Mouse (Mus musculus): ENCODE data around the gene Clba1. TPM values are rescaled to one million over a fixed set of nuclear protein-coding genes. Genes with fewer than 3 reads are reported as not detected.

The Clba1 gene
- polyA plus RNA-seq (2021; fragmentation: Nextera tagmentation): 16.4 and 21.1 TPM in 2 replicates
- long read RNA-seq, experiment 1, transcript Clba1-201 (5 exons, 1,960 nt): major isoform, 120 of 121 reads
- long read RNA-seq, experiment 1, partial matches to known transcripts: 0 of 121 reads
- long read RNA-seq, experiment 1, other reads (novel, unspliced or antisense): 1 of 121 reads
- long read RNA-seq, experiment 2, transcript Clba1-201 (5 exons, 1,960 nt): major isoform, 31 of 35 reads
- long read RNA-seq, experiment 2, partial matches to known transcripts: 4 of 35 reads
- long read RNA-seq, experiment 2, other reads (novel, unspliced or antisense): 0 of 35 reads

GRCm38 (mm10) chr12:112808587-112809364, at the start of gene Clba1:
Gene Clba1 (plus strand): TSS chr12:112808937.

GRCm38 (mm10) chr12:112760154-112760926, 48.4 kb upstream of the Clba1 start, which contains the start of gene Pld4:
Gene Pld4 (plus strand): TSS chr12:112760655.

GRCm38 (mm10) chr12:112801864-112802846, 6.6 kb upstream of the Clba1 start, which contains the start of gene Ahnak2:
Gene Ahnak2 (minus strand): TSS chr12:112802657.

GRCm38 (mm10) chr12:112829244-112829864, 20.6 kb downstream of the Clba1 start, which contains the start of gene Cdca4:
Gene Cdca4 (minus strand): TSS chr12:112829423.

Other genes starting within 250 kb of the Clba1 start
- gene Inf2, start 220.2 kb upstream of the Clba1 start, polyA plus RNA-seq (2021; fragmentation: Nextera tagmentation): 36.8 and 43.2 TPM in 2 replicates
- gene Adssl1, start 188.9 kb upstream of the Clba1 start, polyA plus RNA-seq (2021; fragmentation: Nextera tagmentation): 30.0 and 34.8 TPM in 2 replicates
- 68.9 and 85.7 TPM in 2 replicates for gene Siva1, start 164.3 kb upstream of the Clba1 start, polyA plus RNA-seq (2021; fragmentation: Nextera tagmentation)
- 23.3 and 46.2 TPM in 2 replicates for gene Akt1, start 134.1 kb upstream of the Clba1 start, polyA plus RNA-seq (2021; fragmentation: Nextera tagmentation)
- 0.39 and 0.63 TPM in 2 replicates for gene Zbtb42, start 130.1 kb upstream of the Clba1 start, polyA plus RNA-seq (2021; fragmentation: Nextera tagmentation)
- gene Cep170b, start 88.5 kb upstream of the Clba1 start, polyA plus RNA-seq (2021; fragmentation: Nextera tagmentation): 27.8 and 28.2 TPM in 2 replicates
- gene Pld4, start 48.3 kb upstream of the Clba1 start, polyA plus RNA-seq (2021; fragmentation: Nextera tagmentation): 10.1 and 11.4 TPM in 2 replicates
- gene Ahnak2, start 6.3 kb upstream of the Clba1 start, polyA plus RNA-seq (2021; fragmentation: Nextera tagmentation): 0.54 and 0.58 TPM in 2 replicates
- 10.4 and 12.2 TPM in 2 replicates for gene Cdca4, start 20.5 kb downstream of the Clba1 start, polyA plus RNA-seq (2021; fragmentation: Nextera tagmentation)
- gene Gpr132, start 59.3 kb downstream of the Clba1 start, polyA plus RNA-seq (2021; fragmentation: Nextera tagmentation): not detected in 2 replicates
- gene Jag2, start 120.8 kb downstream of the Clba1 start, polyA plus RNA-seq (2021; fragmentation: Nextera tagmentation): 4.3 and 4.5 TPM in 2 replicates
- gene Nudt14, start 133.2 kb downstream of the Clba1 start, polyA plus RNA-seq (2021; fragmentation: Nextera tagmentation): 31.0 and 36.4 TPM in 2 replicates
- 41.7 and 52.1 TPM in 2 replicates for gene Btbd6, start 167.5 kb downstream of the Clba1 start, polyA plus RNA-seq (2021; fragmentation: Nextera tagmentation)
- gene Brf1, start 191.8 kb downstream of the Clba1 start, polyA plus RNA-seq (2021; fragmentation: Nextera tagmentation): 22.3 and 63.3 TPM in 2 replicates
- 6.9 and 23.1 TPM in 2 replicates for gene Pacs2, start 205.6 kb downstream of the Clba1 start, polyA plus RNA-seq (2021; fragmentation: Nextera tagmentation)